Mouse (Mus musculus): ENCODE measurements around the gene Eif3b. TPM values are rescaled to one million over a fixed set of nuclear protein-coding genes. Genes with fewer than 3 reads are reported as not detected.
A peak's percentile ranks its signal among the peaks of the same experiment; 100 is the strongest.
"Not testable (repeated sequence)": the region's sequence is repeated elsewhere in the genome, so short reads cannot be mapped to it uniquely, and the experiment has no call there.

The Eif3b gene
- total RNA-seq, 2 experiments from 2014 or later, result 89.9 to 95.7 TPM

GRCm38 (mm10) chr5:140396166-140396940, 22.8 kb upstream of the Eif3b start:
- DNase-seq, result no peak

GRCm38 (mm10) chr5:140402640-140403270, 16.4 kb upstream of the Eif3b start:
- no peak for DNase-seq

GRCm38 (mm10) chr5:140405126-140405525, 14.0 kb upstream of the Eif3b start:
- no peak for DNase-seq

GRCm38 (mm10) chr5:140406666-140407065, 12.5 kb upstream of the Eif3b start:
- DNase-seq, result no peak

GRCm38 (mm10) chr5:140408801-140409200, 10.3 kb upstream of the Eif3b start:
- DNase-seq, result no peak

- DNase-seq, result peak; percentile 31 to 35
Measured at GRCm38 (mm10) chr5:140411339-140411738, 7.8 kb upstream of the Eif3b start.

GRCm38 (mm10) chr5:140414647-140415046, 4.5 kb upstream of the Eif3b start:
- no peak for DNase-seq

GRCm38 (mm10) chr5:140418106-140418488, 1.0 kb upstream of the Eif3b start:
- peak; percentile 4 to 17 for DNase-seq

GRCm38 (mm10) chr5:140419442-140420080, 433 bp downstream of the Eif3b start:
- DNase-seq, result no peak

GRCm38 (mm10) chr5:140420616-140421015, 1.5 kb downstream of the Eif3b start:
- DNase-seq, result no peak

- DNase-seq, result no peak
Measured at GRCm38 (mm10) chr5:140425016-140425783, 6.1 kb downstream of the Eif3b start.

GRCm38 (mm10) chr5:140439117-140439516, 20.0 kb downstream of the Eif3b start:
- not testable (repeated sequence) for DNase-seq

GRCm38 (mm10) chr5:140441406-140441805, 22.3 kb downstream of the Eif3b start:
- DNase-seq, result no peak

GRCm38 (mm10) chr5:140444012-140444411, 24.9 kb downstream of the Eif3b start:
- no peak for DNase-seq

GRCm38 (mm10) chr5:140445345-140445744, 26.2 kb downstream of the Eif3b start, which contains the start of gene Gm4869:
Gene Gm4869, plus strand, starts transcription at chr5:140445645.
- no peak for DNase-seq

GRCm38 (mm10) chr5:140446054-140446453, 26.9 kb downstream of the Eif3b start:
- DNase-seq, result no peak

- no peak for DNase-seq
Measured at GRCm38 (mm10) chr5:140454488-140454887, 35.4 kb downstream of the Eif3b start.

GRCm38 (mm10) chr5:140455466-140455865, 36.3 kb downstream of the Eif3b start:
- no peak for DNase-seq

GRCm38 (mm10) chr5:140461476-140461875, 42.3 kb downstream of the Eif3b start:
- no peak for DNase-seq

GRCm38 (mm10) chr5:140463151-140463550, 44.0 kb downstream of the Eif3b start:
- not testable (repeated sequence) for DNase-seq

- no peak for DNase-seq
Measured at GRCm38 (mm10) chr5:140464943-140465342, 45.8 kb downstream of the Eif3b start.

- no peak for DNase-seq
Measured at GRCm38 (mm10) chr5:140472336-140472735, 53.2 kb downstream of the Eif3b start.

GRCm38 (mm10) chr5:140481458-140481857, 62.3 kb downstream of the Eif3b start:
- no peak for DNase-seq
